9 mouse cellular contexts compared by ENCODE assay signal in genomic region chr19:10605901-10606622, GRCm38 (mm10). TPM values are rescaled to one million over a fixed set of nuclear protein-coding genes. Genes with fewer than 3 reads are reported as not detected.
DNase-seq lines count a peak whose midpoint lies in the region; ATAC-seq and TF ChIP-seq lines count a peak whose summit lies in the region.
"Had no signal": no experiment of that assay in that cellular context is flagged by ENCODE, and none has a peak within 500 bp of the region (broad histone marks: within the 10 kb centered on the region; RNA-seq: fewer than 3 reads in every experiment).

No protein-coding gene starts in this region.

- peaks cover 27% of the 10 kb centered on the region for H3K4me1 ChIP-seq in kidney, embryonic 16.5 days (ENCODE audit: insufficient read depth, low read length)
- H3K4me1 ChIP-seq in hindbrain, embryonic 11.5 days (replicated peaks; ENCODE audit: control insufficient read depth, insufficient read depth, low read length): no peaks in the 10 kb centered on the region
- H3K4me1 ChIP-seq in liver, postnatal 0 days (ENCODE audit: insufficient read depth): peaks cover 39% of the 10 kb centered on the region

- peaks cover 31% of the 10 kb centered on the region for H3K36me3 ChIP-seq in kidney, embryonic 16.5 days (ENCODE audit: insufficient read depth, low read length)
- H3K36me3 ChIP-seq in hindbrain, embryonic 11.5 days (ENCODE audit: control insufficient read depth, insufficient read depth, low read length): peaks cover 10% of the 10 kb centered on the region; the same call in 1 of the 2 replicates
- H3K36me3 ChIP-seq in liver, postnatal 0 days (replicated peaks; ENCODE audit: insufficient read depth, low read length): peaks cover 37% of the 10 kb centered on the region

- peak overlapping the region; percentile 97 for H3K9ac ChIP-seq in kidney, embryonic 16.5 days (replicated peaks; ENCODE audit: low read length)
- H3K9ac ChIP-seq in hindbrain, embryonic 11.5 days (ENCODE audit: low read depth, low read length): peak overlapping the region; percentile 92
- peak overlapping the region; percentile 91 for H3K9ac ChIP-seq in liver, postnatal 0 days (replicated peaks)

- no peak for TF ChIP-seq CTCF in liver, postnatal 0 days (IDR thresholded peaks at IDR 0.05; ENCODE audit: low read depth)

- peak overlapping the region; percentile 94 for H3K27ac ChIP-seq in kidney, embryonic 16.5 days (ENCODE audit: low read length)
- peak overlapping the region; percentile 75 for H3K27ac ChIP-seq in hindbrain, embryonic 11.5 days (ENCODE audit: low read depth, low read length)
- H3K27ac ChIP-seq in liver, postnatal 0 days (ENCODE audit: low read depth): peak overlapping the region; percentile 94

- peak; percentile 10; the same call in 1 of the 2 replicates for ATAC-seq in kidney, embryonic 16.5 days (ENCODE audit: low FRiP score, low TSS enrichment)
- 0 out of 2 replicates have a peak, but pooled peaks have one; percentile 10 for ATAC-seq in hindbrain, embryonic 11.5 days (ENCODE audit: low FRiP score)
- ATAC-seq in liver, postnatal 0 days: peak; percentile 13; the same call in 1 of the 2 replicates
- no peak for ATAC-seq in monocyte, adult 5-6 weeks (replicated peaks; ENCODE audit: insufficient number of reproducible peaks, low FRiP score, low TSS enrichment, poor library complexity, severe bottlenecking)

- no peaks in the 10 kb centered on the region for H3K9me3 ChIP-seq in kidney, embryonic 16.5 days (ENCODE audit: low read length)
- no peaks in the 10 kb centered on the region for H3K9me3 ChIP-seq in hindbrain, embryonic 11.5 days (ENCODE audit: control insufficient read depth, low read length)
- no peaks in the 10 kb centered on the region for H3K9me3 ChIP-seq in liver, postnatal 0 days (ENCODE audit: low read length)

- WGBS in kidney, embryonic 16.5 days: 6% methylated on average over 20 of the region's 20 CpGs
- 7% methylated on average over 20 of the region's 20 CpGs for WGBS in hindbrain, embryonic 11.5 days
- 4% methylated on average over 20 of the region's 20 CpGs for WGBS in liver, postnatal 0 days (ENCODE audit: insufficient replicate concordance)

- no peak for TF ChIP-seq EP300 in liver, postnatal 0 days (IDR thresholded peaks at IDR 0.05; ENCODE audit: low read depth)

- no peak for DNase-seq in kidney, adult 9 months
- DNase-seq in adipocyte (ENCODE audit: low spot score): peak; percentile 61
- DNase-seq in hindbrain, embryonic 11.5 days (ENCODE audit: low spot score): no peak
- DNase-seq in liver, postnatal 0 days: peak; percentile 53
- DNase-seq in gastrocnemius, postnatal 4 days (ENCODE audit: low spot score in 2 of 2): no peak
- no peak for DNase-seq in frontal cortex, postnatal 25 days (ENCODE audit: low spot score in 2 of 2)

- H3K4me2 ChIP-seq in kidney, embryonic 16.5 days (replicated peaks; ENCODE audit: low read depth, low read length): peak overlapping the region; percentile 60
- H3K4me2 ChIP-seq in hindbrain, embryonic 11.5 days (replicated peaks; ENCODE audit: low read depth, low read length): peak overlapping the region; percentile 72
- H3K4me2 ChIP-seq in liver, postnatal 0 days (ENCODE audit: low read depth, low read length): peak overlapping the region; percentile 85

- H3K27me3 ChIP-seq in kidney, embryonic 16.5 days (ENCODE audit: insufficient read depth, low read length): no peaks in the 10 kb centered on the region
- no peaks in the 10 kb centered on the region for H3K27me3 ChIP-seq in hindbrain, embryonic 11.5 days (ENCODE audit: control insufficient read depth, insufficient read depth, low read length)
- no peaks in the 10 kb centered on the region for H3K27me3 ChIP-seq in liver, postnatal 0 days (ENCODE audit: insufficient read depth, low read length)

- H3K4me3 ChIP-seq in kidney, embryonic 16.5 days (ENCODE audit: low read length): peak overlapping the region; percentile 99
- peak overlapping the region; percentile 95 for H3K4me3 ChIP-seq in hindbrain, embryonic 11.5 days (ENCODE audit: low read depth, low read length)
- H3K4me3 ChIP-seq in liver, postnatal 0 days (ENCODE audit: low read depth, low read length): peak overlapping the region; percentile 83

RNA-seq across cellular contexts. Expression of gene Tkfc, which starts 0.6 kb away (rescaled TPM):
- 54.9 and 56.2 TPM in 2 replicates for polyA plus RNA-seq in kidney, embryonic 16.5 days (2015; fragmentation: Nextera tagmentation; extraction: Ambion mirVana)
- 20.3 and 23.0 TPM in 2 replicates for polyA plus RNA-seq in hindbrain, embryonic 11.5 days (2014; fragmentation: Nextera tagmentation; extraction: Ambion mirVana)
- 82.1 and 133 TPM in 2 replicates for polyA plus RNA-seq in liver, postnatal 0 days (2015; fragmentation: Nextera tagmentation; extraction: Ambion mirVana)
- total RNA-seq in monocyte, adult 5-6 weeks (2017): 2.1 to 4.3 TPM (median 2.8 TPM) in 3 replicates
- total RNA-seq in gastrocnemius, postnatal 4 days (2021): 10 to 100 TPM; 13.3 to 14.0 TPM

RNA-seq across cellular contexts. Expression of gene Ddb1, which starts 0.9 kb away (rescaled TPM):
- polyA plus RNA-seq in kidney, embryonic 16.5 days (2015; fragmentation: Nextera tagmentation; extraction: Ambion mirVana): 425 and 430 TPM in 2 replicates
- 303 and 389 TPM in 2 replicates for polyA plus RNA-seq in hindbrain, embryonic 11.5 days (2014; fragmentation: Nextera tagmentation; extraction: Ambion mirVana)
- polyA plus RNA-seq in liver, postnatal 0 days (2015; fragmentation: Nextera tagmentation; extraction: Ambion mirVana): 68.7 and 81.3 TPM in 2 replicates
- 228 to 236 TPM (median 231 TPM) in 3 replicates for total RNA-seq in monocyte, adult 5-6 weeks (2017)
- total RNA-seq in gastrocnemius, postnatal 4 days (2021): 100 to 1,000 TPM; 338 to 352 TPM

RNA-seq across cellular contexts. Expression of gene Vwce, which starts 28.0 kb away (rescaled TPM):
- 2.9 and 3.9 TPM in 2 replicates for polyA plus RNA-seq in kidney, embryonic 16.5 days (2015; fragmentation: Nextera tagmentation; extraction: Ambion mirVana)
- polyA plus RNA-seq in hindbrain, embryonic 11.5 days (2014; fragmentation: Nextera tagmentation; extraction: Ambion mirVana): 0.25 and 0.86 TPM in 2 replicates
- polyA plus RNA-seq in liver, postnatal 0 days (2015; fragmentation: Nextera tagmentation; extraction: Ambion mirVana): 18.2 and 19.9 TPM in 2 replicates
- total RNA-seq in monocyte, adult 5-6 weeks (2017): not detected in 3 replicates
- total RNA-seq in gastrocnemius, postnatal 4 days (2021): under 1 TPM; 0.41 to 0.66 TPM
- total RNA-seq: hematopoietic stem cell, adult 5-6 weeks had no signal

RNA-seq across cellular contexts. Expression of gene Tmem138, which starts 28.9 kb away (rescaled TPM):
- 46.6 and 48.8 TPM in 2 replicates for polyA plus RNA-seq in kidney, embryonic 16.5 days (2015; fragmentation: Nextera tagmentation; extraction: Ambion mirVana)
- 58.7 and 62.3 TPM in 2 replicates for polyA plus RNA-seq in hindbrain, embryonic 11.5 days (2014; fragmentation: Nextera tagmentation; extraction: Ambion mirVana)
- 8.2 and 8.4 TPM in 2 replicates for polyA plus RNA-seq in liver, postnatal 0 days (2015; fragmentation: Nextera tagmentation; extraction: Ambion mirVana)
- total RNA-seq in monocyte, adult 5-6 weeks (2017): 0.48 to 7.5 TPM (median 5.7 TPM) in 3 replicates
- 1 to 10 TPM; 5.2 TPM for total RNA-seq in gastrocnemius, postnatal 4 days (2021)

RNA-seq across cellular contexts. Expression of gene Cyb561a3, which starts 29.1 kb away (rescaled TPM):
- polyA plus RNA-seq in kidney, embryonic 16.5 days (2015; fragmentation: Nextera tagmentation; extraction: Ambion mirVana): 20.0 and 21.6 TPM in 2 replicates
- 12.5 and 17.0 TPM in 2 replicates for polyA plus RNA-seq in hindbrain, embryonic 11.5 days (2014; fragmentation: Nextera tagmentation; extraction: Ambion mirVana)
- polyA plus RNA-seq in liver, postnatal 0 days (2015; fragmentation: Nextera tagmentation; extraction: Ambion mirVana): 18.5 and 19.0 TPM in 2 replicates
- 18.9 to 42.4 TPM (median 29.1 TPM) in 3 replicates for total RNA-seq in monocyte, adult 5-6 weeks (2017)
- 1 to 10 TPM; 6.5 to 8.3 TPM for total RNA-seq in gastrocnemius, postnatal 4 days (2021)

Comparison
In these comparisons a context has a peak if more than half of its experiments do, and no peak if none do; other contexts are left out.
1. DNase-seq: peak in adipocyte (single experiment) and liver, postnatal 0 days (single experiment); none in kidney, adult 9 months (single experiment), hindbrain, embryonic 11.5 days (single experiment), gastrocnemius, postnatal 4 days (0 of 2) and frontal cortex, postnatal 25 days (0 of 2).
2. Peak in every context shown above with its lines, with median percentiles within 50 percentile points of each other: H3K27ac ChIP-seq, H3K4me2 ChIP-seq, H3K4me3 ChIP-seq and H3K9ac ChIP-seq.